Mouse (Mus musculus): Measurements from ENCODE around the gene Myrf. TPM values are rescaled to one million over a fixed set of nuclear protein-coding genes. Genes with fewer than 3 reads are reported as not detected.
A peak's percentile ranks its signal among the peaks of the same experiment; 100 is the strongest.

Gene Myrf
- polyA plus RNA-seq, 1 experiment from 2014 or later, result 0.75 TPM

GRCm38 (mm10) chr19:10185876-10186275 is 54.7 kb downstream of the Myrf start:
- H3K27me3 ChIP-seq (ENCODE audit: control insufficient read depth, insufficient read depth, low read length), result no peaks in the 10 kb centered on the region
- no peak for ATAC-seq (ENCODE audit: low FRiP score, low TSS enrichment)
- no peak overlapping the region for H3K27ac ChIP-seq (replicated peaks; ENCODE audit: low read depth, low read length)
- no peak overlapping the region for H3K4me3 ChIP-seq (replicated peaks; ENCODE audit: low read depth, low read length)
- H3K4me2 ChIP-seq (ENCODE audit: low read length), result peak overlapping the region; percentile 9; the same call in 1 of the 2 replicates
- no peaks in the 10 kb centered on the region for H3K9me3 ChIP-seq (ENCODE audit: control insufficient read depth, low read length)
- H3K36me3 ChIP-seq (ENCODE audit: control insufficient read depth, insufficient read depth, low read length), result peaks cover 59% of the 10 kb centered on the region
- no peak for DNase-seq
- no peak overlapping the region; the same call in 1 of the 2 replicates for H3K9ac ChIP-seq (replicated peaks; ENCODE audit: low read length)
- peaks cover 16% of the 10 kb centered on the region for H3K4me1 ChIP-seq (ENCODE audit: control insufficient read depth, insufficient read depth, low read length)
- 92% methylated on average over 3 of the region's 3 CpGs for WGBS

DNA sequence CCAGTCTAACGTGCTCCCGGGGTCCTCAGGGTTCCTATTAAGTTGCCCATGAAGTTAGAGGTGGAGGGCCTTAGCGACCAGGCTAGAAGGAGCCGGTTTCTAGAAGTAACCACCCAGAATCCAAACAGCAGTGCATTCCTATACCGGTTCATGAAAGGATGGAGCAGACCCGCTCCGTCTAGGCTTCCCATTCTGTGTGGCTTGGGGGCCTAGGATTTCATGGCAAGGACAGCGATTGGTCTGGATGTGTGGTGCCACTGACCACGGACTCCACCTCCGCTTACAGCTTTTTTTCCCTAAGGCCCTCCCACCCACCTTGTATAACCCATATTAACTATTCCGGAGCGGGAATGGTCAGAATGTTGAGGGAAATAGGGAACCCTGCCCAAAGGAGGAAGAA is 56.5 kb downstream of the Myrf start:
- Histone ChIP-seq H3K9ac (replicated peaks; ENCODE audit: low read length) (peak overlapping the region; percentile 92), H3K4me3 (replicated peaks; ENCODE audit: low read depth, low read length) (peak overlapping the region; percentile 90), H3K4me1 (ENCODE audit: control insufficient read depth, insufficient read depth, low read length) (peaks cover 16% of the 10 kb centered on the region), H3K4me2 (ENCODE audit: low read length) (peak overlapping the region; percentile 65), H3K36me3 (ENCODE audit: control insufficient read depth, insufficient read depth, low read length) (peaks cover 41% of the 10 kb centered on the region), H3K27ac (replicated peaks; ENCODE audit: low read depth, low read length) (peak overlapping the region; percentile 96), H3K9me3 (ENCODE audit: control insufficient read depth, low read length) (no peaks in the 10 kb centered on the region), H3K27me3 (ENCODE audit: control insufficient read depth, insufficient read depth, low read length) (no peaks in the 10 kb centered on the region)
- ATAC-seq (ENCODE audit: low FRiP score, low TSS enrichment) (no peak), DNase-seq (peak; percentile 69)
- WGBS, result 3% methylated on average over 12 of the region's 12 CpGs

DNA sequence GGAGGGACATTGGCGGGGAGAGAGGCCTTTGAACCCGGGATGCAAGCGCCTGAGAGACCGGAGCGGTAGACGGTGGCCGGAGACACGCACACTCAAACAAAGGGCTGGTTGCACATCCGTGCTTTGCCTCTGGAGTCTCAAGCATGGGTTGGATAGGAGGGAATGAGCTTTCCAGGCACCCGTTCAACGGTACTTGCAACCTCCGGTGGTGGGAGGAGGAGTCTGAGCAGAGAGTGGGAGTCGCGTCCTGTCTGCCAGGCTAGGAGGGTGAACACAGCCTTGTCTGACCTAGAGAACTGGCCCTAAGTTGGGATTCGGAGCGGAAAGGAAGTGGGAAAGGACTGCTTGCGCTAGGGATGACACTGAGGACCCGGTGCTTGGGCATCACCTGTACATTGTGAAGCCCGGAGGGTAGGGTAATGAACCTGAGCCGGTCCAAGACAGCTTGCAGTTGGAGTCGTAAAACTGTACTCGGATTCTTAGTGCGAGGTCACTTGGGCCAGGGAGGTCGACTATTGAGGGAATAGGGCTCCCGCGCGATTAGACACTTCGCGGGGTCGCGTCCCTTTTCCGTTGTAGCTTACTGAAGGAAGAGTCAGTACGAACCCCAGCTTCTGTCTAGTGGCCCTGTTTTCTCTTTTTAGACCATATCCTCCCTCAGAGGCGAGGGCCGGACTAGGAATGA is 57.1 kb downstream of the Myrf start:
- WGBS, result under 1% methylated on average over 35 of the region's 35 CpGs
- Histone ChIP-seq H3K4me2 (ENCODE audit: low read length) (peak overlapping the region; percentile 65), H3K36me3 (ENCODE audit: control insufficient read depth, insufficient read depth, low read length) (peaks cover 34% of the 10 kb centered on the region), H3K9me3 (ENCODE audit: control insufficient read depth, low read length) (no peaks in the 10 kb centered on the region), H3K4me1 (ENCODE audit: control insufficient read depth, insufficient read depth, low read length) (peaks cover 16% of the 10 kb centered on the region), H3K27me3 (ENCODE audit: control insufficient read depth, insufficient read depth, low read length) (no peaks in the 10 kb centered on the region), H3K27ac (replicated peaks; ENCODE audit: low read depth, low read length) (peak overlapping the region; percentile 96), H3K9ac (replicated peaks; ENCODE audit: low read length) (peak overlapping the region; percentile 92), H3K4me3 (replicated peaks; ENCODE audit: low read depth, low read length) (peak overlapping the region; percentile 90)
- DNase-seq (peak; percentile 86), ATAC-seq (ENCODE audit: low FRiP score, low TSS enrichment) (peak; percentile 75)

DNA sequence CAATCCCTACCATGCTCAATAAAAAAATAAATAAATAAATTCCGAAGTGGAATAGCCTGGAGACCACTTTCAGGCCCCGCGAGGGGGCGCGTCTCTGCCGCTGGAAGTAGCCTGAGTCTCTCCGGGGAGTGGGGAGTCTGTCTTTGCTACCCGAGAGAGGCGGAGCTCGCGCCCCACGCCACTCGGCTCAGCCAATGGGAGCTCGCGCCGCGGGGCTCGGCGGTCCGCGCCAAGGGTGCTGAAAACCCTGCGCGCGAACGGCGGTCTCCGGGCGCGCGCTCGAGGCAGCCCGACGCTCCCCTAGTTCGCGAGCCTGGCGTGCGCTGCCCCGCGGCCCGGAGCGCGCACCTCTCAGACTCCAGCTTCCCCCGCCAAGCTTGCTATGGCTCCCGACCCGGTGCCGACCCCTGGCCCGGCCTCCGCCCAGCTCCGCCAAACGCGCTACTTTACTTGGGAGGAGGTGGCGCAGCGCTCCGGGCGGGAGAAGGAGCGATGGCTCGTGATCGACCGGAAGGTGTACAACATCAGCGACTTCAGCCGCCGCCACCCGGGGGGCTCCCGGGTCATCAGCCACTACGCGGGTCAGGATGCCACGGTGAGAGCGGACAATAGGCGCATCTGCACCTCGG is 57.8 kb downstream of the Myrf start, which contains the start of gene Fads1:
Fads1 (plus strand) TSS at position 219 of the 629 bp plus-strand sequence.
- ATAC-seq (ENCODE audit: low FRiP score, low TSS enrichment), result peak; percentile 96
- under 1% methylated on average over 70 of the region's 70 CpGs for WGBS
- DNase-seq, result peak; percentile 99
- H3K4me3 ChIP-seq (replicated peaks; ENCODE audit: low read depth, low read length), result peak within 1 kb of the TSS; percentile 90
- no peaks in the 10 kb centered on the region for H3K27me3 ChIP-seq (ENCODE audit: control insufficient read depth, insufficient read depth, low read length)
- peak within 1 kb of the TSS; percentile 96 for H3K27ac ChIP-seq (replicated peaks; ENCODE audit: low read depth, low read length)
- no peaks in the 10 kb centered on the region for H3K9me3 ChIP-seq (ENCODE audit: control insufficient read depth, low read length)
- peak within 1 kb of the TSS; percentile 65 for H3K4me2 ChIP-seq (ENCODE audit: low read length)
- peak within 1 kb of the TSS; percentile 92 for H3K9ac ChIP-seq (replicated peaks; ENCODE audit: low read length)
- H3K36me3 ChIP-seq (ENCODE audit: control insufficient read depth, insufficient read depth, low read length), result peaks cover 28% of the 10 kb centered on the region
- peaks cover 16% of the 10 kb centered on the region for H3K4me1 ChIP-seq (ENCODE audit: control insufficient read depth, insufficient read depth, low read length)

GRCm38 (mm10) chr19:10182142-10182541 is 58.4 kb downstream of the Myrf start:
- DNase-seq (peak; percentile 48), ATAC-seq (ENCODE audit: low FRiP score, low TSS enrichment) (no peak)
- peak overlapping the region; percentile 92; the same call in 1 of the 2 replicates for H3K9ac ChIP-seq (replicated peaks; ENCODE audit: low read length)

DNA sequence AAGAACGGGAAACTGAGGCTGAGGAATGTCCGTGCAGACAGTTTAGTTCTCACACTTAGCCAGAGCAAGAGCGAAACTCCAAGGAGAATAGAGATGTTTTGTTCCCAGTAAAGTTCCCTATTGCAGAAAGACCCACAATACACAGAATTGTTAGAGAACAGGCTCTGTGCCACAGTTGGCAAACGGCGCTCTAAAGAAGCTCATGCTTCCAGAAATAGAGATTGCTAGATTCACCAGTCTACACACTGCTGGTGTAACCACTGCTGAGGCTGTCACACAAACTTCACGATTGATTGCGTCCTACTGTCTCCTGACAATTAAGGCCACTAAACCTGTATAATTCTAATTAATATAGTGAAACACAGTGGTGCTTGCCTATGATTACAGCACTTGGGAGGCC is 59.3 kb downstream of the Myrf start:
- H3K4me3 ChIP-seq (replicated peaks; ENCODE audit: low read depth, low read length), result no peak overlapping the region
- H3K27ac ChIP-seq (replicated peaks; ENCODE audit: low read depth, low read length), result no peak overlapping the region
- H3K4me1 ChIP-seq (ENCODE audit: control insufficient read depth, insufficient read depth, low read length), result peaks cover 16% of the 10 kb centered on the region
- H3K27me3 ChIP-seq (ENCODE audit: control insufficient read depth, insufficient read depth, low read length), result no peaks in the 10 kb centered on the region
- DNase-seq (no peak), ATAC-seq (ENCODE audit: low FRiP score, low TSS enrichment) (no peak)
- H3K9ac ChIP-seq (replicated peaks; ENCODE audit: low read length), result no peak overlapping the region
- 93% methylated on average over 7 of the region's 7 CpGs for WGBS
- peaks cover 12% of the 10 kb centered on the region for H3K36me3 ChIP-seq (ENCODE audit: control insufficient read depth, insufficient read depth, low read length)
- no peak overlapping the region for H3K4me2 ChIP-seq (ENCODE audit: low read length)
- H3K9me3 ChIP-seq (ENCODE audit: control insufficient read depth, low read length), result no peaks in the 10 kb centered on the region

More at GRCm38 (mm10) chr19:10182142-10182541, 58.4 kb downstream of the Myrf start:
- H3K4me1 ChIP-seq (ENCODE audit: control insufficient read depth, insufficient read depth, low read length), result peaks cover 16% of the 10 kb centered on the region
- H3K4me2 ChIP-seq (ENCODE audit: low read length), result peak overlapping the region; percentile 65
- H3K36me3 ChIP-seq (ENCODE audit: control insufficient read depth, insufficient read depth, low read length), result peaks cover 22% of the 10 kb centered on the region
- peak overlapping the region; percentile 96 for H3K27ac ChIP-seq (replicated peaks; ENCODE audit: low read depth, low read length)
- no peaks in the 10 kb centered on the region for H3K9me3 ChIP-seq (ENCODE audit: control insufficient read depth, low read length)
- peak overlapping the region; percentile 90 for H3K4me3 ChIP-seq (replicated peaks; ENCODE audit: low read depth, low read length)
- H3K27me3 ChIP-seq (ENCODE audit: control insufficient read depth, insufficient read depth, low read length), result no peaks in the 10 kb centered on the region
- WGBS, result 28% methylated on average over 7 of the region's 7 CpGs

DNA sequence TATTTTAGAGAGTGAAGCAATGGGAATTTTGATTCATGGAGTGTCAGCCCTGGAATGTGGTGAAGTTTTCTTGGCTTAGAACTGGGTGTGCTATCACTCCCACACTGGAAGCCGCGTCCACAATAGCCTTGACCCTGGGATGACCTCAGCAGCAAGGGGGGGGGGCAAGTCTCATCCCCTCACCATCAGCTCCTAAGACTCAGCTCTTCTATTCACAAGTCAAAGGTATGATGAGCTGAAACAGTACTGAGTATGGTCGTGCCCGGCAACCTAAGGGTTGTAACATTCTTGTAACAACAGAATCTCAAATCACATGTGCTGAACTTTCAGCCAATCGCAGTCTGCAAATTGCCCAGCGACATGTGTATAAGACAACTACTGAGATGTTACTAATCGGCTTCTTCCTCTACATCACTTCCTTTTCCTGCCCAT is 63.6 kb downstream of the Myrf start:
- no peaks in the 10 kb centered on the region for H3K4me1 ChIP-seq (ENCODE audit: control insufficient read depth, insufficient read depth, low read length)
- H3K27ac ChIP-seq (replicated peaks; ENCODE audit: low read depth, low read length), result no peak overlapping the region
- no peaks in the 10 kb centered on the region for H3K9me3 ChIP-seq (ENCODE audit: control insufficient read depth, low read length)
- H3K9ac ChIP-seq (replicated peaks; ENCODE audit: low read length), result no peak overlapping the region
- DNase-seq (no peak), ATAC-seq (ENCODE audit: low FRiP score, low TSS enrichment) (no peak)
- H3K4me2 ChIP-seq (ENCODE audit: low read length), result no peak overlapping the region
- no peaks in the 10 kb centered on the region for H3K27me3 ChIP-seq (ENCODE audit: control insufficient read depth, insufficient read depth, low read length)
- H3K4me3 ChIP-seq (replicated peaks; ENCODE audit: low read depth, low read length), result no peak overlapping the region
- H3K36me3 ChIP-seq (ENCODE audit: control insufficient read depth, insufficient read depth, low read length), result no peaks in the 10 kb centered on the region
- WGBS, result 75% methylated on average over 7 of the region's 7 CpGs

GRCm38 (mm10) chr19:10176477-10176876 is 64.1 kb downstream of the Myrf start:
- H3K27me3 ChIP-seq (ENCODE audit: control insufficient read depth, insufficient read depth, low read length), result no peaks in the 10 kb centered on the region
- WGBS, result 54% methylated on average over 1 of the region's 1 CpGs
- H3K4me2 ChIP-seq (ENCODE audit: low read length), result no peak overlapping the region
- no peak overlapping the region for H3K9ac ChIP-seq (replicated peaks; ENCODE audit: low read length)
- no peak for ATAC-seq (ENCODE audit: low FRiP score, low TSS enrichment)
- H3K36me3 ChIP-seq (ENCODE audit: control insufficient read depth, insufficient read depth, low read length), result no peaks in the 10 kb centered on the region
- H3K4me1 ChIP-seq (ENCODE audit: control insufficient read depth, insufficient read depth, low read length), result no peaks in the 10 kb centered on the region
- H3K27ac ChIP-seq (replicated peaks; ENCODE audit: low read depth, low read length), result no peak overlapping the region
- H3K4me3 ChIP-seq (replicated peaks; ENCODE audit: low read depth, low read length), result no peak overlapping the region
- DNase-seq, result no peak
- no peaks in the 10 kb centered on the region for H3K9me3 ChIP-seq (ENCODE audit: control insufficient read depth, low read length)
